Mouse (Mus musculus): ENCODE results near the gene Gpr152. TPM values are rescaled to one million over a fixed set of nuclear protein-coding genes. Genes with fewer than 3 reads are reported as not detected.
A peak's percentile ranks its signal among the peaks of the same experiment; 100 is the strongest.

Gpr152 gene
- total and polyA plus RNA-seq, 3 experiments: 0.03 TPM; not detected in 2

DNA sequence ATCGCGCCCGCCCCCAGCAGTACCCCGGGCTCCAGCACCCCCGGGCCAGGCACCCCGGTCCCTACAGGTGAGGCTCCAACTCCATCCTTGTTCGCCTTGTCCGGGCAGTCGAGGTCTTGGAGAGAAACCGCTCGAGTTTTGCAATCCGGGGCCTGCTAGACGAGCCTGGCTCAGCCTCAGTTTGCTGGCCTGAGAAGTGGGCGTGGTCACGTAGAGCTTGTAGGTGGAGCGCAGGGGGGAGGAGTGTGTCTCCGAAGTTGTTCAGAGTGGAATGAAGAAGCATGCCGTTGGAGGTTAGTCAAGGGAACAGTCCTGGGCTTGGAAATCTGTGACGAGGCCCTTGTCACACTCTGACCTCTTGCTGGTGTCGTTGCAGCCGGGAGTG is 42.2 kb upstream of the Gpr152 start:
- H3K36me3 ChIP-seq (ENCODE audit: control insufficient read depth in 1 of 2, insufficient read depth in 2 of 2, low read length in 2 of 2): peaks cover 0 to 13% of the 10 kb centered on the region in 2 experiments; a peak in 2 of 4 replicates
- peaks cover 0 to 24% of the 10 kb centered on the region in 2 experiments; a peak in 3 of 4 replicates for H3K4me1 ChIP-seq (ENCODE audit: control insufficient read depth in 1 of 2, insufficient read depth in 2 of 2, low read length in 2 of 2)
- TF ChIP-seq HCFC1 (IDR thresholded peaks at IDR 0.05; ENCODE audit: low read depth, low read length) (no peak; the same call in 1 of the 2 replicates), SIN3A (IDR thresholded peaks at IDR 0.05; ENCODE audit: low read length) (no peak; the same call in none of the 2 replicates), MXI1 (IDR thresholded peaks at IDR 0.05; ENCODE audit: low read depth, low read length) (peak; percentile 89; the same call in 1 of the 2 replicates), ZC3H11A (IDR thresholded peaks at IDR 0.05; ENCODE audit: low read depth, low read length) (no peak), KAT2A (conservative IDR thresholded peaks at IDR 0.05; ENCODE audit: low read depth, low read length) (no peak), SMC3 (IDR thresholded peaks at IDR 0.05; ENCODE audit: low read depth, low read length) (0 out of 2 replicates have a peak, but pooled peaks have one; percentile 12), POLR2AphosphoS5 (IDR thresholded peaks at IDR 0.05; ENCODE audit: borderline replicate concordance, low read depth, low read length) (no peak), POLR2A (IDR thresholded peaks at IDR 0.05; ENCODE audit: control insufficient read depth in 1 of 2, insufficient read depth in 1 of 2, low read depth in 1 of 2, low read length in 2 of 2, poor library complexity in 1 of 2) (peak in 1 of 2 experiments; percentile 50; a peak in 1 of 4 replicates), MAX (IDR thresholded peaks at IDR 0.05; ENCODE audit: low read length) (peak; percentile 50; the same call in 1 of the 2 replicates), MYB (IDR thresholded peaks at IDR 0.05; ENCODE audit: low read depth, low read length) (0 out of 2 replicates have a peak, but pooled peaks have one; percentile 11), RCOR1 (IDR thresholded peaks at IDR 0.05; ENCODE audit: low read depth, low read length) (no peak), MYC (IDR thresholded peaks at IDR 0.05; ENCODE audit: low read depth, low read length) (no peak), ETS1 (IDR thresholded peaks at IDR 0.05; ENCODE audit: low read depth, low read length) (peak; percentile 27; the same call in 1 of the 2 replicates)
- DNase-seq (ENCODE audit: low read depth, low spot score): peak; percentile 95
- H3K79me2 ChIP-seq (ENCODE audit: control insufficient read depth, insufficient read depth, low read length, poor library complexity): peaks cover 8% of the 10 kb centered on the region
- H3K9me3 ChIP-seq (replicated peaks; ENCODE audit: insufficient read depth, low read length): no peaks in the 10 kb centered on the region
- no peaks in the 10 kb centered on the region for H3K27me3 ChIP-seq (ENCODE audit: control insufficient read depth in 1 of 2, insufficient read depth in 2 of 2, low read length in 2 of 2)
- peak overlapping the region; percentile 80 for H3K9ac ChIP-seq (ENCODE audit: control insufficient read depth, low read depth, low read length, poor library complexity, severe bottlenecking)
- peak overlapping the region; percentile 72 to 93 for H3K4me3 ChIP-seq (ENCODE audit: control insufficient read depth in 1 of 2, insufficient read depth in 1 of 2, low read depth in 2 of 2, low read length in 2 of 2)
- peak overlapping the region; percentile 76 for H3K27ac ChIP-seq (ENCODE audit: control insufficient read depth, low read depth, low read length)

DNA sequence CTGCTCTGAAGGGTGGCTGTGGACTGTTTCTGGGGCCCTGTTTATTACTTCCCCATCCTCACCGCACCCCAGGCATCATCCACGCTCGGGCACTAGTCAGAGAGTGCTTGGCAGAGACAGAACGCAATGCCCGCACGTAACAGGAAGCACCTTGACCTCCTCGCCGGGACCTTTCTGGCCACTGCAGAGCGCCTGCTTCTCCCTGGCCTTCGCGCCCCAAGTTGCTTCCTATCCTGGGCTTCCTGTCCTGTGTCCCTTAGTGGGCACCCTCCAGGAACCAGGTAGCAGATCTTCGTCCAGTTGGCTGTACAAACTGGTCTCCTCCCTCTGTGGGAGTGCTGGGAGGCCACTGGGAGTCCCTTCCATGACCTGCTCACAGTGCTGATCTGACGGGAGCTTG is 41.2 kb upstream of the Gpr152 start:
- peaks cover 0 to 13% of the 10 kb centered on the region in 2 experiments; a peak in 2 of 4 replicates for H3K36me3 ChIP-seq (ENCODE audit: control insufficient read depth in 1 of 2, insufficient read depth in 2 of 2, low read length in 2 of 2)
- H3K4me3 ChIP-seq (ENCODE audit: control insufficient read depth in 1 of 2, insufficient read depth in 1 of 2, low read depth in 2 of 2, low read length in 2 of 2): no peak overlapping the region; a peak in 1 of 4 replicates
- H3K27ac ChIP-seq (ENCODE audit: control insufficient read depth, low read depth, low read length): no peak overlapping the region
- no peaks in the 10 kb centered on the region for H3K9me3 ChIP-seq (replicated peaks; ENCODE audit: insufficient read depth, low read length)
- H3K79me2 ChIP-seq (ENCODE audit: control insufficient read depth, insufficient read depth, low read length, poor library complexity): peaks cover 8% of the 10 kb centered on the region
- TF ChIP-seq MYC (IDR thresholded peaks at IDR 0.05; ENCODE audit: low read depth, low read length): no peak
- no peak for TF ChIP-seq MYB (IDR thresholded peaks at IDR 0.05; ENCODE audit: low read depth, low read length)
- TF ChIP-seq UBTF (IDR thresholded peaks at IDR 0.05; ENCODE audit: borderline replicate concordance, insufficient read depth, low read depth, low read length): no peak
- TF ChIP-seq JUND (IDR thresholded peaks at IDR 0.05; ENCODE audit: low read depth, low read length): no peak
- TF ChIP-seq NRF1 (IDR thresholded peaks at IDR 0.05; ENCODE audit: insufficient read depth, low read depth, low read length, poor library complexity, severe bottlenecking): no peak
- DNase-seq (ENCODE audit: low read depth, low spot score): no peak
- H3K4me1 ChIP-seq (ENCODE audit: control insufficient read depth in 1 of 2, insufficient read depth in 2 of 2, low read length in 2 of 2): peaks cover 0 to 21% of the 10 kb centered on the region in 2 experiments; a peak in 3 of 4 replicates
- H3K9ac ChIP-seq (ENCODE audit: control insufficient read depth, low read depth, low read length, poor library complexity, severe bottlenecking): 0 out of 2 replicates have a peak overlapping the region, but pooled peaks have one; percentile 80
- H3K27me3 ChIP-seq (ENCODE audit: control insufficient read depth in 1 of 2, insufficient read depth in 2 of 2, low read length in 2 of 2): no peaks in the 10 kb centered on the region

Measured in MEL (cell line).